Mouse (Mus musculus): ENCODE results near the gene Sik3.

DNA sequence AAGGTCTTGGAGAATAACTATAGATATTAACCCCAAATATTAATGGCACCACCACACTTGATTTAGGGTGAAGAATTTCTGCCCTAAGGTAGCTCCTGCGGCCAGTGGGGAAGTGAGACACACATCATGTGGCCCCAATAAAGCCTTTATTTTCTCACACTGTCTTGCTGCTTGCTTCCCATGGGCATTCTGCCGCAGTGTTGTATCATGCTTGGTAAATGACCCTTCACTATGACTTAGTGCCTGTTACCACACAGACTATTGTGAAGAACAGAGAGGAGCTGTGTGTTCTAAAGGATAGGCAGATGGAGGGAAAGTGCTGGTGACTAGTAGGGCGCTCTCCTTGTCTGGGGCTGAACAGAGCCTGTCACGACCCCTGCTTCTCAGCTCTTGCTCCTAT is 54.1 kb downstream of the Sik3 start:
- TF ChIP-seq POLR2A (IDR thresholded peaks at IDR 0.05; ENCODE audit: extremely low read depth, insufficient read depth, low read length) = no peak
- no peak for TF ChIP-seq CTCF (IDR thresholded peaks at IDR 0.05; ENCODE audit: low read depth, low read length)
